Mouse (Mus musculus) midbrain, embryonic 11.5 days (tissue): ENCODE results near the gene Rbm45. TPM values are rescaled to one million over a fixed set of nuclear protein-coding genes. Genes with fewer than 3 reads are reported as not detected.

Source experiments
- ATAC-seq: fragments of 200-750 bp; cut with Nextera tagmentation; 2 replicates; pipeline ENCODE4 v1.8.0; 2017; ENCODE audit warnings: moderate TSS enrichment, moderate library complexity; ENCODE audit not compliant: low FRiP score
- DNase-seq: peaks from one replicate; pipeline ENCODE4 v3.0.0; 2015; ENCODE audit warnings: low spot score; ENCODE audit errors: missing footprints
- H3K27ac ChIP-seq: fragments of 300-500 bp; sonication (generic); 2 replicates; pipeline ENCODE4 v1.5.1; 2014; ENCODE audit warnings: low read depth, low read length
- H3K27me3 ChIP-seq: fragments of 300-500 bp; sonication (generic); 2 replicates; pipeline ENCODE4 v1.6.1; 2014; ENCODE audit warnings: mild to moderate bottlenecking, low read length, moderate library complexity, mixed read lengths; ENCODE audit not compliant: control insufficient read depth, insufficient read depth
- H3K36me3 ChIP-seq: fragments of 300-500 bp; sonication (generic); 2 replicates; pipeline ENCODE4 v1.6.1; 2014; ENCODE audit warnings: mild to moderate bottlenecking, low read length, moderate library complexity, mixed read lengths; ENCODE audit not compliant: control insufficient read depth, insufficient read depth
- H3K4me1 ChIP-seq: fragments of 300-500 bp; sonication (generic); 2 replicates; pipeline ENCODE4 v1.6.1; 2014; ENCODE audit warnings: low read length; ENCODE audit not compliant: control insufficient read depth, insufficient read depth
- H3K4me2 ChIP-seq: fragments of 300-500 bp; sonication (generic); 2 replicates; pipeline ENCODE4 v1.6.1; 2014; ENCODE audit warnings: mild to moderate bottlenecking, moderate library complexity
- H3K4me3 ChIP-seq: fragments of 300-500 bp; sonication (generic); 2 replicates; pipeline ENCODE4 v1.5.1; 2014; ENCODE audit warnings: low read depth, low read length
- H3K9ac ChIP-seq: fragments of 300-500 bp; sonication (generic); 2 replicates; pipeline ENCODE4 v1.6.1; 2014; ENCODE audit warnings: low read length
- H3K9me3 ChIP-seq: fragments of 300-500 bp; sonication (generic); 2 replicates; pipeline ENCODE4 v1.6.1; 2016; ENCODE audit warnings: low read length; ENCODE audit not compliant: control insufficient read depth
- WGBS: fragments of 180-500 bp; shearing (Covaris S2); extraction: QIAGEN DNeasy Blood & Tissue Kit; methylation state at CpG from one replicate; pipeline ENCODE4 v1.1.7; 2014; 5-methylcytosine and 5-hydroxymethylcytosine counted together
- polyA plus RNA-seq: library from polyadenylated mRNA; unstranded; fragments of >200 nt; fragmentation: Nextera tagmentation; extraction: Ambion mirVana; gene quantifications from 2 replicates; pipeline ENCODE4 v1.2.1, GENCODE M21; 2014

Rbm45 gene
- polyA plus RNA-seq, 1 experiment from 2014 or later = 17.5 TPM

DNA sequence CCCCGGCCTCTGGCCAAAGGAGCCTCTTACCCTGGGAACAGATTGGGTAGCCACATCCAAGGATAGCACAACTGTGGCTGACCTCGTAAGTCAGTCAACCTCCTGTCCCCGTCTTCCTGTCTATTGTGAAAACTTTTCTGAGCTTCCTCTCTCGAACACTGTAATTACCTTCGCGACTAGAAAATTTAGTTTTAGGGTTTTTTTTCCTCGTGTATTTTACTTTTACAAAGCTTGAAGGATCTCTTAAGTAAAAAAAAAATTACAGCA is 805 bp downstream of the Rbm45 start:
- no peak for DNase-seq
- Histone ChIP-seq H3K4me3 (peak overlapping the region; percentile 96), H3K9me3 (no peaks in the 10 kb centered on the region), H3K9ac (peak overlapping the region; percentile 91), H3K36me3 (peaks cover 3% of the 10 kb centered on the region), H3K27me3 (no peaks in the 10 kb centered on the region), H3K27ac (no peak overlapping the region), H3K4me2 (peak overlapping the region; percentile 90), H3K4me1 (peaks cover 7% of the 10 kb centered on the region)
- WGBS = 6% methylated on average over 7 of the region's 7 CpGs
- ATAC-seq = no peak

DNA sequence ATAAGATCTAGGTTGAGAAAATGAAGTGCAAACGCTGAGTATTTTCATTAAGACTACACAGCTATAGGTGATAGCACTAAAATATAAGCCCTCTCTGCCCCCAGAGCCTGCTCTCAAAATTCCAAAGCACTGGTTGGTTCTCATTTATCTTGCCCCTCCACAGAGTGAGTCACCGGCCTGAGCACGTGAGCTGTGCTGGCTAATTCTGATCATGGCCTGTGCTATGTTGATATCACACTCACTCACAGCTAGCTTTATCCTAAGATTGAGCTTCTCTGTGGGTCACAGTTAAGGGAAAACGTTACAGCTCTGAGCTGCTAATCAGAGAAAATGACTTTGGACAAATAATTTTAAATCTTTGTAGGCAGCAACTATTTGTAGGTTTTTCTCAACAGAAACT is 2.5 kb downstream of the Rbm45 start:
- Histone ChIP-seq H3K4me1 (peaks cover 7% of the 10 kb centered on the region), H3K9me3 (no peaks in the 10 kb centered on the region), H3K27ac (no peak overlapping the region; the same call in 1 of the 2 replicates), H3K4me2 (no peak overlapping the region), H3K27me3 (no peaks in the 10 kb centered on the region), H3K36me3 (peaks cover 8% of the 10 kb centered on the region), H3K4me3 (no peak overlapping the region), H3K9ac (no peak overlapping the region)
- DNase-seq = no peak
- 93% methylated on average over 4 of the region's 4 CpGs for WGBS
- ATAC-seq = no peak

DNA sequence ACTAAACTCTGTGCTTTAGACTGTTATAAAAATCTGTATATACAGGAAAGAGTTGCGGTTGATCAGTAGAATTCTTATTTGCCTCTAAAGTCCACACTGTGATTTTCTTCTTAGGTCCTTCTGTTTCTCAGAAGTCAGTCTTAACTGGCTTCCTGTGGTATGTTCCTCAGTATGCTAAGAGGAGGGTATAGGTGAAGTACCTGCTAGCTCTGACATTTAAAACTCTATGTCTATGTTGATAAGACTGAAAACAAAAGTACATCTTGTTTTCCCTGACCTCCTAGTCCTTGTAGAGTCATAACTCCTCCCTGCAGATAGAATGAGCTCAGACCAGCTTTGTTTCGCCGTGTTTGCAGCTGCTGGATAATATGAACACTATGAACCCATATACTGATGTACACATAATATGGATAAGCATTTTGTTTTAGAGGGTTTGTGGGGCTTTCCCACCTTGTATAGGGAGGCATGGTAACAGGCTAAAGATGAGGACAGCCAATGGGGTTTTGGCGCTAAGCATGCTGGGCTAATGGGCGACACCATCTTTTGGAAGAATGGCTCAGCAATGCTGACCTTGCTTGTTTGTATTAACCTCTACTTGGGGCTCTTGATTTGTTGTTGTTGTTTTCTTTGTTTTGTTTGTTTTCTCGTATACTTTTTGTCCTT is 4.9 kb downstream of the Rbm45 start:
- 93% methylated on average over 6 of the region's 6 CpGs for WGBS
- Histone ChIP-seq H3K4me3 (no peak overlapping the region), H3K4me1 (peaks cover 7% of the 10 kb centered on the region), H3K36me3 (peaks cover 15% of the 10 kb centered on the region), H3K9ac (no peak overlapping the region), H3K4me2 (no peak overlapping the region), H3K27me3 (no peaks in the 10 kb centered on the region), H3K9me3 (no peaks in the 10 kb centered on the region), H3K27ac (no peak overlapping the region)
- ATAC-seq = no peak
- DNase-seq = no peak

DNA sequence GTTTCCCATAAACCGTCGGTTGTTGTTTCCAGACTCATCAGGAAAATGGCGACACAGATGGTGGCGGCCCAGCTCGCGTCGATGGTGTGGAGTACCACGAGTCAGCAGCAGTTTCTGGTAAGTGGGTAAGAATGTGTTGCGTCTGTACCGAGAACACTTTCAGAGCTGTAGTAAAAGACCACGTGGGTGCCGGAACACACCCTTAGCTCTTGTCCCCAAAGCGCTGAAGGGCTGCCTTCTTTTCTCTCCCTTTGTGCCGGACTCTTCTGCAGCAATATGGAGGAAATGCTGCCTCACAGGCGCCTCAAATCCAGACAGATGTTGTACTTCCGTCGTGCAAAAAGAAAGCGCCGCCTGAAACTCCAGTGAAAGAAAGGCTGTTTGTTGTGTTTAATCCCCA is 8.9 kb downstream of the Rbm45 start:
- 96% methylated on average over 19 of the region's 19 CpGs for WGBS
- ATAC-seq = no peak
- H3K36me3 ChIP-seq = peaks cover 13% of the 10 kb centered on the region

DNA sequence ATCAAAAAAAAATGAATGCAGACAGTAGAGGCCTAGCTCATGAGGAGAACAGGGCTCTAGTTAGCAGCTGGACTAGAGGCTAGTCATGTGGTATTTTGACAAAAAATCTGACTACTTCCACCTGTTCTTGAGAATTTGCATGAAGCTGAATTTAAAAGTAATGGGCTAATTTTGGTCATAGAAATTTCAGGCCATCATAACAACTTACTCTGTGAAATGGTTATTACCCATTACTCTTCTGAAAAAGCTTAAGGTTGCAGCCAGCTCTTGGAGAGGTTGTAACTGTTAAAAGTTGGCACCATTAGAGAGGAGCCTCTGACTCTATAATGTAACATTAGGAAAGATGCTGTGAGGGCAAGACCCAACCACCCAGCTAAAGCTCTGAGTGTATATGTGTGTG is 16.7 kb downstream of the Rbm45 start:
- ATAC-seq (no peak), DNase-seq (peak; percentile 67)
- no peak overlapping the region for H3K4me2 ChIP-seq
- no peak overlapping the region for H3K4me3 ChIP-seq
- peaks cover 3% of the 10 kb centered on the region for H3K36me3 ChIP-seq
- H3K4me1 ChIP-seq = no peaks in the 10 kb centered on the region; the same call in 1 of the 2 replicates
- no peaks in the 10 kb centered on the region for H3K27me3 ChIP-seq
- no peaks in the 10 kb centered on the region for H3K9me3 ChIP-seq
- no peak overlapping the region for H3K27ac ChIP-seq
- H3K9ac ChIP-seq = no peak overlapping the region

More for the DNA sequence above, 8.9 kb downstream of the Rbm45 start:
- no peak overlapping the region for H3K27ac ChIP-seq
- H3K4me1 ChIP-seq = no peaks in the 10 kb centered on the region
- DNase-seq = no peak
- no peak overlapping the region for H3K4me3 ChIP-seq
- H3K4me2 ChIP-seq = no peak overlapping the region
- H3K27me3 ChIP-seq = no peaks in the 10 kb centered on the region
- H3K9ac ChIP-seq = no peak overlapping the region
- H3K9me3 ChIP-seq = no peaks in the 10 kb centered on the region

DNA sequence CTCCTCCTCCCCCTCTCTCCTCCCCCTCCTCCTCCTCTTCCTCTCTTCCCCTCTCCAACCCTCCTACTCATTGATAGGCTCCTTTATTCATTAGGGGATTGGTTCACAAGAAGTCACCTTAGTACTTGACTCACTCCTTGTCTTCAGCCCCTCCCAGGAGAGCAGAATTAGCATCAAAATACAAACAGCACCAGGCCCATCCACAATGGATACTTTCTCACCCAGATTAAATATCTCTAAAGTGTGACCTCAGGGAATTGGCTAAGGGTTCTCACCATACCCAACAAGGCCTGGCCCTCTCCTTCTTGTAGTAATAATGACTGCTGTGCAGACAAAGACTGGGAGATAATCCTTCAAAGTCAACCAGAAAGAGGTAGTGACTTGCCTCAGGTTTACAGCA is 30.4 kb downstream of the Rbm45 start:
- Histone ChIP-seq H3K4me1 (no peaks in the 10 kb centered on the region), H3K27me3 (peaks cover 8% of the 10 kb centered on the region; the same call in 1 of the 2 replicates), H3K9ac (no peak overlapping the region), H3K9me3 (no peaks in the 10 kb centered on the region), H3K4me2 (no peak overlapping the region), H3K4me3 (no peak overlapping the region), H3K27ac (no peak overlapping the region), H3K36me3 (no peaks in the 10 kb centered on the region)
- ATAC-seq = no peak
- DNase-seq = no peak

DNA sequence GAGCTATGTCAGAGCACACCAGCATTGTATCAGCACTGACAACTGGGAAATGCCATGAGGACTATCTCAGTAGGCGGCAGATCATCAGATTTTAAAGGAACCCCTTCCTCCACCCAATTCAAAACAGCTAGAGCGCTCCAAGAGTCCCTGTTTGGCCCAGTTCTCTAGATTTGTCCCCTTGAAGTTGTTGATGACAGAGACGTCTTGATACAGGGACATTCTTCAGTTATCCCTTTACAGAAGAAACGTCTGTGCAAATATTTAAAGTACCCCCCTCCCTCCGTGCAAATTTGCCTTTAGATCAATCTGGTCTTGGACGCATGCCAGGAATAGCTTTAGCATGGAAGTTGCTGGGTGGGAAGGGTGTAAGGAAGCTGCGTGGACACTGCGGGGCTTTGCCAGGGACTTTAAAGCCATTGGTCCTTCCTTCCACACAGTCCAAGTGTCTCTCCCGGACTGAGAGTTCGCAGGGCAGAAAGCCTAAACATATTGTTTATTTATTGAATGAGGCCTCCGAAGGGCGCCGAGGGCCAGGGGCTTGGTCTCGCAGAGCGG is 35.9 kb downstream of the Rbm45 start:
- peak overlapping the region; percentile 76 for H3K4me3 ChIP-seq
- H3K4me1 ChIP-seq = peaks cover 4% of the 10 kb centered on the region; the same call in 1 of the 2 replicates
- ATAC-seq (no peak), DNase-seq (peak; percentile 96)
- WGBS = 3% methylated on average over 15 of the region's 15 CpGs
- H3K36me3 ChIP-seq = no peaks in the 10 kb centered on the region
- peak overlapping the region; percentile 85 for H3K9ac ChIP-seq
- no peak overlapping the region for H3K27ac ChIP-seq
- peaks cover 11% of the 10 kb centered on the region; the same call in 1 of the 2 replicates for H3K27me3 ChIP-seq
- no peaks in the 10 kb centered on the region for H3K9me3 ChIP-seq
- H3K4me2 ChIP-seq = peak overlapping the region; percentile 96

DNA sequence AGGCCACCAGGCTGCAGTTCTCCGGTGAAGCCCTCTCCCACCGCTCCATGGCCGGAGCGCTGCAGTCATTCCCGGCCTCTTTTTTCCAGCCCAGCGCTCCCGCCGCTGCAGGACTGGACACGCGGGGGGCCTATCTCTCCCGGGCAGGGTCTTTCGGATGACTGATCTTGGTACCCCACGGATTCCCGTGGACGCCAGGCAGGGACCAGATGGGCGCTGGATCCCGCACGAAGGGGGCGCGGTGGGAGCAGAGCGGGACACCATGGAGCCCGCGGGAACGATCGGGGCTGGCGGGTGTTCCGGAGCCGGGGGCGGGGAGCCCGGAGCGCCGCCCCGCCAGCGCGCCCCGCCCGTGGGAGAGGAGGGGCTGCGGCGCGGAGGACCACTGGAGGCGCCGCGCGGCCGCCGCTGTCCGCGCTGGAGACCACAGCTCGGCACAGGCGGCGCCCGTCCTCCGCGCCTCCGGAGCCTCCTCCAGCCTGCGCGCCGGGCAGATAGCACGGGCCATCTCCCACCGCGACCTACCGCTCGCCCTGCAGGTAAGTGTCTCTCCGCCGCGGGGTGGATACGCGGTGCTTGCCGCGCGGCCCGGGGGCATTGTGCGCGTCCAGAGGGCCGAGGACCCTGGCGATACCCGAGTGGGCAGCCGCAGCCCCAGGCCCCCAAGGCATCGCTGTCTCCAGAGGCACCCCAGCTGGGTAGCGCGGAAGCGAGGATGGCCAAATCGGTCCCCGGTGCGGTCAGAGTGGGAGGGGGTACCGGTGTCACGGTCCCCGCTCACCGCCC is 36.6 kb downstream of the Rbm45 start, which contains the start of gene Osbpl6:
Osbpl6 (plus strand) TSS at position 358 of the 786 bp plus-strand sequence.
- Histone ChIP-seq H3K4me2 (peak within 1 kb of the TSS; percentile 96), H3K36me3 (no peaks in the 10 kb centered on the region), H3K4me1 (peaks cover 4% of the 10 kb centered on the region; the same call in 1 of the 2 replicates), H3K9me3 (no peaks in the 10 kb centered on the region), H3K27me3 (peaks cover 11% of the 10 kb centered on the region; the same call in 1 of the 2 replicates), H3K27ac (peak within 1 kb of the TSS; percentile 45), H3K9ac (peak within 1 kb of the TSS; percentile 85), H3K4me3 (peak within 1 kb of the TSS; percentile 76)
- 1% methylated on average over 77 of the region's 89 CpGs for WGBS
- peak; percentile 98 for DNase-seq
- ATAC-seq = peak; percentile 91

DNA sequence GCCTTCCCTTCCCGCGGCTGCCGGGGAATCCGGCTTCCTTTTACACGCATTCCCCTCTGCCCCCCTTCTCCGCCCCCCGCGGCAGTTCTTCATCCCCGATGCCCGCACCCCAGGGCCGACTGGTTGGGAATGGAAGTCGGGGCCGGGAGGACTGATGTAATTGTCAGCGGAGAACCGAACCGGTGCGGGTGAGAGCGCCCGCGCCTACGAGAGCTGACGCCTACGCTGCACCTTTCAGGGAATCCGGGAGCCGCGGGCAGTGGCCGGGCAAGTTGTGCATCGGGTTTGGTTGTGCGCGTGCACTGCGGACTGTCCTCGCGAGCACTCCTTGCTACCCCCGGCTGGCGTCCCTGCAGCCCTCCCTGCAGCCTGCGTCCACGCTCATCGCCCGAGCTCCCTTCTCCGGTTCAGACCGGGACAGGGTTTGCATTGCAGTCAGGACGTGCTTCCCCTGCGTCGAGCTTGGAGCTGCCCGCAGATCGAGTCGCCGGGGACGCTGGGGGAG is 37.2 kb downstream of the Rbm45 start:
- WGBS = under 1% methylated on average over 45 of the region's 49 CpGs
- Histone ChIP-seq H3K4me1 (peaks cover 4% of the 10 kb centered on the region; the same call in 1 of the 2 replicates), H3K4me3 (peak overlapping the region; percentile 76), H3K9me3 (no peaks in the 10 kb centered on the region), H3K36me3 (no peaks in the 10 kb centered on the region), H3K27me3 (peaks cover 11% of the 10 kb centered on the region; the same call in 1 of the 2 replicates), H3K4me2 (peak overlapping the region; percentile 96), H3K27ac (peak overlapping the region; percentile 45), H3K9ac (peak overlapping the region; percentile 85)
- DNase-seq (peak; percentile 98), ATAC-seq (peak; percentile 74)
